Mouse (Mus musculus) forebrain, embryonic 14.5 days (tissue): ENCODE results near the gene Cmas. TPM values are rescaled to one million over a fixed set of nuclear protein-coding genes. Genes with fewer than 3 reads are reported as not detected.

Source experiments
- ATAC-seq: fragments of 200-750 bp; cut with Nextera tagmentation; 2 replicates; pipeline ENCODE4 v1.8.0; 2017; ENCODE audit warnings: mild to moderate bottlenecking, moderate library complexity
- DNase-seq: peaks from one replicate; pipeline ENCODE4 v3.0.0-alpha.2; 2015; ENCODE audit warnings: low spot score
- H3K27ac ChIP-seq: fragments of 300-500 bp; sonication (generic); 2 replicates; pipeline ENCODE4 v1.5.1; 2014; ENCODE audit warnings: low read depth, mild to moderate bottlenecking, control low read depth, low read length, moderate library complexity
- H3K27me3 ChIP-seq: fragments of 300-500 bp; sonication (generic); replicated peaks from 2 replicates; pipeline ENCODE4 v1.6.1; 2014; ENCODE audit warnings: low read length, control low read depth, mixed read lengths; ENCODE audit not compliant: control insufficient read depth, insufficient read depth
- H3K36me3 ChIP-seq: fragments of 300-500 bp; sonication (generic); 2 replicates; pipeline ENCODE4 v1.6.1; 2014; ENCODE audit warnings: low read length, control low read depth; ENCODE audit not compliant: control insufficient read depth, insufficient read depth
- H3K4me1 ChIP-seq: fragments of 300-500 bp; sonication (generic); 2 replicates; pipeline ENCODE4 v1.6.1; 2014; ENCODE audit warnings: antibody characterized with exemption, low read length, control low read depth; ENCODE audit not compliant: control insufficient read depth, insufficient read depth
- H3K4me2 ChIP-seq: fragments of 300-500 bp; sonication (generic); 2 replicates; pipeline ENCODE4 v1.6.1; 2014; ENCODE audit warnings: mild to moderate bottlenecking, control low read depth, low read length
- H3K4me3 ChIP-seq: fragments of 300-500 bp; sonication (generic); 2 replicates; pipeline ENCODE4 v1.5.1; 2014; ENCODE audit warnings: low read depth, low read length, control low read depth
- H3K9ac ChIP-seq: fragments of 300-500 bp; sonication (generic); 2 replicates; pipeline ENCODE4 v1.6.1; 2014; ENCODE audit warnings: mild to moderate bottlenecking, low read length, control low read depth, moderate library complexity
- H3K9me3 ChIP-seq: fragments of 300-500 bp; sonication (generic); replicated peaks from 2 replicates; pipeline ENCODE4 v1.6.1; 2016; ENCODE audit warnings: low read length, control low read depth, mixed read lengths; ENCODE audit not compliant: control insufficient read depth
- WGBS: fragments of 180-500 bp; shearing (Covaris S2); extraction: QIAGEN DNeasy Blood & Tissue Kit; methylation state at CpG from one replicate; pipeline ENCODE4 v1.1.7; 2014; 5-methylcytosine and 5-hydroxymethylcytosine counted together
- polyA plus RNA-seq: library from polyadenylated mRNA; unstranded; fragments of >200 nt; fragmentation: Nextera tagmentation; extraction: Ambion mirVana; gene quantifications from 2 replicates; pipeline ENCODE4 v1.2.1, GENCODE M21; 2014

The Cmas gene
- polyA plus RNA-seq: 159 and 173 TPM in 2 replicates

- H3K36me3 ChIP-seq: peaks cover 17% of the 10 kb centered on the region
- H3K27ac ChIP-seq: peak within 1 kb of the TSS; percentile 81
- H3K4me2 ChIP-seq: peak within 1 kb of the TSS; percentile 68
- peak within 1 kb of the TSS; percentile 91 for H3K9ac ChIP-seq
- WGBS: under 1% methylated on average over 53 of the region's 68 CpGs
- no peaks in the 10 kb centered on the region for H3K9me3 ChIP-seq
- peaks cover 8% of the 10 kb centered on the region; the same call in 1 of the 2 replicates for H3K27me3 ChIP-seq
- peak; percentile 98 for ATAC-seq
- H3K4me1 ChIP-seq: peaks cover 12% of the 10 kb centered on the region
- peak within 1 kb of the TSS; percentile 86 for H3K4me3 ChIP-seq
- DNase-seq: peak; percentile 94
Observed at GRCm38 (mm10) chr6:142756507-142757333, at the start of gene Cmas. Gene Cmas (plus strand): TSS chr6:142756686.

- Histone ChIP-seq H3K36me3 (no peaks in the 10 kb centered on the region), H3K4me1 (no peaks in the 10 kb centered on the region), H3K27ac (no peak overlapping the region), H3K4me3 (no peak overlapping the region), H3K9me3 (no peaks in the 10 kb centered on the region), H3K9ac (no peak overlapping the region), H3K4me2 (no peak overlapping the region), H3K27me3 (no peaks in the 10 kb centered on the region; the same call in 1 of the 2 replicates)
- ATAC-seq (no peak), DNase-seq (no peak)
- 79% methylated on average over 3 of the region's 3 CpGs for WGBS
Observed at GRCm38 (mm10) chr6:142706688-142707087, 49.8 kb upstream of the Cmas start.

DNA sequence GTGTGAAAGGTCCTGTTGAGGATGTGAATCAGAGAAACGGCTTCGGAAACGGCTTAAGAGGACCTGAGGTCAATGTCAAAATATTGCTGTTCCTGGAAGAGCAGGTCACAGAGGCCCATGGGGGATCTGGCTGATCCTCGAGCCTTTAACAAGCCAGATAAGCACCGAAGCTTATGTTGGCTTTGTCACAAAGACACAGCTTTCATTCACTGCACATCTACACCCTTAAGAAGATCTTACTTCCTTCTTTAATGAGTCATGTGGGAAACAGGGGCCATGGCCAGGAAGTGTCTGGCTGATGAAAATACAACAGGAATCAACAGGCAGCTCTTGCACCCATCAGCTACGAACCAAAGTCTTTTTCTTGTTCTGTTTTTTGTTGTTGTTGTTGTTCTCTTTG lies 48.1 kb upstream of the Cmas start:
- no peak overlapping the region for H3K9ac ChIP-seq
- no peak overlapping the region for H3K27ac ChIP-seq
- DNase-seq: no peak
- H3K4me1 ChIP-seq: no peaks in the 10 kb centered on the region
- ATAC-seq: no peak
- no peak overlapping the region for H3K4me3 ChIP-seq
- no peaks in the 10 kb centered on the region; the same call in 1 of the 2 replicates for H3K27me3 ChIP-seq
- no peaks in the 10 kb centered on the region for H3K36me3 ChIP-seq
- 84% methylated on average over 6 of the region's 6 CpGs for WGBS
- H3K4me2 ChIP-seq: no peak overlapping the region
- no peaks in the 10 kb centered on the region for H3K9me3 ChIP-seq

- no peak overlapping the region for H3K4me3 ChIP-seq
- H3K36me3 ChIP-seq: no peaks in the 10 kb centered on the region
- no peak for ATAC-seq
- H3K4me1 ChIP-seq: no peaks in the 10 kb centered on the region
- 87% methylated on average over 6 of the region's 6 CpGs for WGBS
- no peak overlapping the region for H3K4me2 ChIP-seq
- DNase-seq: no peak
- no peak overlapping the region for H3K9ac ChIP-seq
- H3K27ac ChIP-seq: no peak overlapping the region
- H3K27me3 ChIP-seq: no peaks in the 10 kb centered on the region
- H3K9me3 ChIP-seq: no peaks in the 10 kb centered on the region
Observed at GRCm38 (mm10) chr6:142710690-142711089, 45.8 kb upstream of the Cmas start.

GRCm38 (mm10) chr6:142711106-142711505 lies 45.4 kb upstream of the Cmas start:
- ATAC-seq (no peak), DNase-seq (no peak)
- no peaks in the 10 kb centered on the region for H3K4me1 ChIP-seq
- H3K4me3 ChIP-seq: no peak overlapping the region
- no peaks in the 10 kb centered on the region for H3K9me3 ChIP-seq
- H3K9ac ChIP-seq: no peak overlapping the region
- WGBS: 37% methylated on average over 4 of the region's 4 CpGs
- H3K27me3 ChIP-seq: no peaks in the 10 kb centered on the region
- H3K4me2 ChIP-seq: no peak overlapping the region
- no peaks in the 10 kb centered on the region for H3K36me3 ChIP-seq
- H3K27ac ChIP-seq: no peak overlapping the region

- DNase-seq: no peak
- no peaks in the 10 kb centered on the region for H3K36me3 ChIP-seq
- H3K27me3 ChIP-seq: no peaks in the 10 kb centered on the region
- WGBS: 86% methylated on average over 8 of the region's 8 CpGs
- no peak for ATAC-seq
- H3K9ac ChIP-seq: no peak overlapping the region
- H3K9me3 ChIP-seq: no peaks in the 10 kb centered on the region
- no peak overlapping the region for H3K27ac ChIP-seq
- no peaks in the 10 kb centered on the region for H3K4me1 ChIP-seq
- no peak overlapping the region for H3K4me3 ChIP-seq
- no peak overlapping the region for H3K4me2 ChIP-seq
Observed at GRCm38 (mm10) chr6:142715026-142715425, 41.5 kb upstream of the Cmas start.

- ATAC-seq (no peak), DNase-seq (peak; percentile 30)
- H3K27ac ChIP-seq: no peak overlapping the region
- H3K4me1 ChIP-seq: no peaks in the 10 kb centered on the region
- H3K36me3 ChIP-seq: no peaks in the 10 kb centered on the region
- no peaks in the 10 kb centered on the region for H3K9me3 ChIP-seq
- 46% methylated on average over 4 of the region's 4 CpGs for WGBS
- H3K9ac ChIP-seq: no peak overlapping the region
- H3K4me2 ChIP-seq: no peak overlapping the region
- H3K27me3 ChIP-seq: no peaks in the 10 kb centered on the region
- no peak overlapping the region for H3K4me3 ChIP-seq
Observed at GRCm38 (mm10) chr6:142717186-142717585, 39.3 kb upstream of the Cmas start.

DNA sequence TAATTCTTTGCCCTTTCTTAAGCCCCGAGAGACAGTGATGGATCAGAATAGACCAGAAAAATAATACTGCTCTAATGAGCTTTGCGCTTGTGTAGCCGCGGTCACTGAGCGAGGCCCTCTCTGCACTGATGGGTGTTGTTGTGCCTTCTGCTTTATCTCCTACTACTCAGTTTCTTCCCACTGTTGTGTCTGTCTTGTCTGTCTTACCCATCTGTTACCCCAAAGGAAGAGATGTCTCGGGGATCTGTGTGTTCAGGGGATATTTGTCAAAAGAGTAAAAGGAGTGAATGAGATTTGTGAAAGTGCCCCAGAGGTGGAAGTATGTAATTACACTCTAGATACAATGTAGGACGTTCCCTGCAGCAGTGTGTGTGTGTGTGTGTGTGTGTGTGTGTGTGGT lies 38.3 kb upstream of the Cmas start:
- Histone ChIP-seq H3K9ac (no peak overlapping the region), H3K4me2 (no peak overlapping the region), H3K4me3 (no peak overlapping the region), H3K9me3 (no peaks in the 10 kb centered on the region), H3K4me1 (no peaks in the 10 kb centered on the region), H3K27ac (no peak overlapping the region), H3K36me3 (no peaks in the 10 kb centered on the region), H3K27me3 (no peaks in the 10 kb centered on the region)
- ATAC-seq (no peak), DNase-seq (peak; percentile 22)
- WGBS: 68% methylated on average over 7 of the region's 7 CpGs

DNA sequence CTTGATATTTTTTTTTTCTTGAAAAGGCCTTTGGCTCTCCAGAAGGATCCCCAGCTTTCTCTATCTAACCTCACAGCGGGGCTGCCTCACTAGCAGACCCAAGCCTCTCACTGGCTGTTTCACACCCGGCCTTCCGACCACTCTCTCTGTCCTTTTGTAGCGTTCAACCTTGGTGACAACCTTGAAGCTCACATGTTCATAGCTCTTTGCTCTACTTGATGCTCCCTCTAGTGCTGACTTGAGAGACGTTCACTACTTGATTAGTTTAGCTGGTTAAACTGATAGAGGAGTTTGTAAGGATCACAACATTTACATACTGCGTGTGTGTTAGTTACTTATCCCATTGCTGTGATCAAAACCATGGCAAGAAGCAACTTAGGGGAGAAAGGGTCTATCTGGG lies 35.8 kb upstream of the Cmas start:
- Histone ChIP-seq H3K27me3 (no peaks in the 10 kb centered on the region), H3K4me2 (no peak overlapping the region), H3K4me1 (no peaks in the 10 kb centered on the region), H3K9ac (no peak overlapping the region), H3K9me3 (no peaks in the 10 kb centered on the region), H3K4me3 (no peak overlapping the region), H3K36me3 (no peaks in the 10 kb centered on the region), H3K27ac (no peak overlapping the region)
- 69% methylated on average over 6 of the region's 6 CpGs for WGBS
- ATAC-seq (no peak), DNase-seq (no peak)
